Mouse (Mus musculus): ENCODE measurements around the gene Iqgap1.
"Not testable (repeated sequence)": the region's sequence is repeated elsewhere in the genome, so short reads cannot be mapped to it uniquely, and the experiment has no call there.

Iqgap1 gene

GRCm38 (mm10) chr7:80773834-80774614 is 51.8 kb downstream of the Iqgap1 start:
- DNase-seq (ENCODE audit: low read depth, low spot score) = peak; percentile 52

GRCm38 (mm10) chr7:80770466-80770865 is 55.3 kb downstream of the Iqgap1 start:
- DNase-seq (ENCODE audit: low read depth, low spot score) = no peak

GRCm38 (mm10) chr7:80766861-80767312 is 58.9 kb downstream of the Iqgap1 start:
- DNase-seq (ENCODE audit: low read depth, low spot score) = no peak

GRCm38 (mm10) chr7:80766072-80766471 is 59.7 kb downstream of the Iqgap1 start:
- no peak for DNase-seq (ENCODE audit: low read depth, low spot score)

- DNase-seq (ENCODE audit: low read depth, low spot score) = no peak
Observed at GRCm38 (mm10) chr7:80763864-80764437, 61.8 kb downstream of the Iqgap1 start.

GRCm38 (mm10) chr7:80762297-80762696 is 63.5 kb downstream of the Iqgap1 start:
- no peak for DNase-seq (ENCODE audit: low read depth, low spot score)

- DNase-seq (ENCODE audit: low read depth, low spot score) = no peak
Observed at GRCm38 (mm10) chr7:80754086-80754485, 71.7 kb downstream of the Iqgap1 start.

GRCm38 (mm10) chr7:80753613-80754012 is 72.2 kb downstream of the Iqgap1 start:
- peak; percentile 72 for DNase-seq (ENCODE audit: low read depth, low spot score)

GRCm38 (mm10) chr7:80749624-80750023 is 76.2 kb downstream of the Iqgap1 start:
- DNase-seq (ENCODE audit: low read depth, low spot score) = no peak

- not testable (repeated sequence) for DNase-seq (ENCODE audit: low read depth, low spot score)
Observed at GRCm38 (mm10) chr7:80749109-80749508, 76.7 kb downstream of the Iqgap1 start.

GRCm38 (mm10) chr7:80747371-80747770 is 78.4 kb downstream of the Iqgap1 start:
- DNase-seq (ENCODE audit: low read depth, low spot score) = no peak

- DNase-seq (ENCODE audit: low read depth, low spot score) = no peak
Observed at GRCm38 (mm10) chr7:80746166-80746761, 79.5 kb downstream of the Iqgap1 start.

- DNase-seq (ENCODE audit: low read depth, low spot score) = no peak
Observed at GRCm38 (mm10) chr7:80745746-80746145, 80.0 kb downstream of the Iqgap1 start.

GRCm38 (mm10) chr7:80745250-80745649 is 80.5 kb downstream of the Iqgap1 start:
- DNase-seq (ENCODE audit: low read depth, low spot score) = no peak

GRCm38 (mm10) chr7:80743920-80744630 is 81.7 kb downstream of the Iqgap1 start:
- DNase-seq (ENCODE audit: low read depth, low spot score) = no peak

- no peak for DNase-seq (ENCODE audit: low read depth, low spot score)
Observed at GRCm38 (mm10) chr7:80742671-80743070, 83.1 kb downstream of the Iqgap1 start.

GRCm38 (mm10) chr7:80740954-80741353 is 84.8 kb downstream of the Iqgap1 start:
- DNase-seq (ENCODE audit: low read depth, low spot score) = peak; percentile 66

GRCm38 (mm10) chr7:80736199-80736598 is 89.6 kb downstream of the Iqgap1 start:
- no peak for DNase-seq (ENCODE audit: low read depth, low spot score)

GRCm38 (mm10) chr7:80732986-80733385 is 92.8 kb downstream of the Iqgap1 start:
- no peak for DNase-seq (ENCODE audit: low read depth, low spot score)

- DNase-seq (ENCODE audit: low read depth, low spot score) = peak; percentile 54
Observed at GRCm38 (mm10) chr7:80729662-80730061, 96.1 kb downstream of the Iqgap1 start.

- DNase-seq (ENCODE audit: low read depth, low spot score) = no peak
Observed at GRCm38 (mm10) chr7:80721041-80721440, 104.7 kb downstream of the Iqgap1 start.

GRCm38 (mm10) chr7:80719582-80719981 is 106.2 kb downstream of the Iqgap1 start:
- DNase-seq (ENCODE audit: low read depth, low spot score) = no peak

Data from skeletal muscle tissue, adult 2 months (tissue).